Mouse (Mus musculus) neural tube, embryonic 13.5 days (tissue): ENCODE measurements at regions not wholly inside any gene's neighbourhood (a gene's known extent, or its start where the extent isn't known, plus 50 kb on each side); places are given as distances from the start of the nearest gene placed in this dataset.

Source experiments
- ATAC-seq: fragments of 200-750 bp; cut with Nextera tagmentation; 2 replicates; pipeline ENCODE4 v1.8.0; 2017; ENCODE audit warnings: low read depth, mild to moderate bottlenecking, moderate TSS enrichment, moderate library complexity
- H3K27ac ChIP-seq: fragments of 300-500 bp; sonication (generic); replicated peaks from 2 replicates; pipeline ENCODE4 v1.5.1; 2015; ENCODE audit warnings: moderate library complexity, mild to moderate bottlenecking, inconsistent platforms
- H3K27me3 ChIP-seq: fragments of 300-500 bp; sonication (generic); 2 replicates; pipeline ENCODE4 v1.6.1; 2015; ENCODE audit warnings: mild to moderate bottlenecking, inconsistent platforms
- H3K36me3 ChIP-seq: fragments of 300-500 bp; sonication (generic); 2 replicates; pipeline ENCODE4 v1.6.1; 2015; ENCODE audit warnings: mild to moderate bottlenecking, inconsistent platforms
- H3K4me1 ChIP-seq: fragments of 300-500 bp; sonication (generic); replicated peaks from 2 replicates; pipeline ENCODE4 v1.6.1; 2015; ENCODE audit warnings: inconsistent platforms
- H3K4me2 ChIP-seq: fragments of 300-500 bp; sonication (generic); 2 replicates; pipeline ENCODE4 v1.6.1; 2015; ENCODE audit warnings: inconsistent platforms, mild to moderate bottlenecking, moderate library complexity
- H3K4me3 ChIP-seq: fragments of 300-500 bp; sonication (generic); 2 replicates; pipeline ENCODE4 v1.5.1; 2015; ENCODE audit warnings: mild to moderate bottlenecking, inconsistent platforms
- H3K9ac ChIP-seq: fragments of 300-500 bp; sonication (generic); 2 replicates; pipeline ENCODE4 v1.6.1; 2015; ENCODE audit warnings: moderate library complexity, mild to moderate bottlenecking, inconsistent platforms
- H3K9me3 ChIP-seq: fragments of 300-500 bp; sonication (generic); 2 replicates; pipeline ENCODE4 v1.6.1; 2016; ENCODE audit warnings: inconsistent platforms
- WGBS: fragments of 180-500 bp; shearing (Covaris S2); methylation state at CpG from one replicate; pipeline ENCODE4 v1.1.7; 2015; 5-methylcytosine and 5-hydroxymethylcytosine counted together

DNA sequence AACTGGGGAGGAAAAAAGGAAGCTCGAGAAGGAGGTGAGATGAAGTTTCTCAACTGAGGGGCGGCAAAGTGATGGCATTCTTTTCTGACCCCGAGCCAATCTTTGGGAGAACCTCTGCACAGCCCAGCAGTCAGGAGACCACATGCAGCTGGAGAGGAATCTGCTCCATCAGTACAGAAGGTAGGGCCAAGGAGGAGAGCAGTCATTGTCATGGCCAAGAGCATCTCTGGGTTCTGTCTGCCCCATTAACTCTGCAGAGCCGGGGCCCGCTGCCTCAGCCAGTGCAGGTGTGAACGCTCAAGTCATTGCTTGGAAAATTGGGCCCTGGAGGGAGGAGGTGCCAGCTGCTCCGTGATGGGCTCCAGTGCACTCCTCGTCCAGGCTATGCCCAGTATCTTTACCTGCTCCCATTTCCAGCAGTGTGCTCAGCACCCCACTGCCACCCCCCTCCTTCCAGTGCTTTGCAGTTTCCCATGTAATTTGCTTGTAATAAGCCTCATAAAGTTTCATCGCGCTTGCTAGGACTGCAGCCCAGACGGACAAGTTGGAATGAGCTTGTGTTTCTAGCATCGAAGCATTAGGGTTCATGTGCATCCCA lies 162.1 kb downstream of the Brinp2 start:
- peak; percentile 78 for ATAC-seq
- 62% methylated on average over 12 of the region's 12 CpGs for WGBS
- no peak overlapping the region for H3K4me2 ChIP-seq

More for the DNA sequence above, 162.1 kb downstream of the Brinp2 start:
- peaks cover 13% of the 10 kb centered on the region for H3K4me1 ChIP-seq
- no peak overlapping the region for H3K27ac ChIP-seq
- no peaks in the 10 kb centered on the region for H3K36me3 ChIP-seq
- H3K9ac ChIP-seq = no peak overlapping the region
- no peaks in the 10 kb centered on the region for H3K9me3 ChIP-seq
- no peaks in the 10 kb centered on the region for H3K27me3 ChIP-seq
- H3K4me3 ChIP-seq = no peak overlapping the region
